Mouse (Mus musculus): ENCODE measurements at regions not wholly inside any gene's neighbourhood (a gene's known extent, or its start where the extent isn't known, plus 50 kb on each side); places are given as distances from the start of the nearest gene placed in this dataset.

- DNase-seq (ENCODE audit: low spot score in 2 of 2), result no peak
Measured at GRCm38 (mm10) chr3:58146762-58147161, 267.8 kb upstream of the Tsc22d2 start.

GRCm38 (mm10) chr3:58153141-58153540 lies 261.4 kb upstream of the Tsc22d2 start:
- peak; percentile 32 to 38 for DNase-seq (ENCODE audit: low spot score in 2 of 2)

GRCm38 (mm10) chr3:58153874-58154756 lies 260.4 kb upstream of the Tsc22d2 start:
- no peak for DNase-seq (ENCODE audit: low spot score in 2 of 2)

GRCm38 (mm10) chr3:58159384-58159783 lies 255.1 kb upstream of the Tsc22d2 start:
- no peak for DNase-seq (ENCODE audit: low spot score in 2 of 2)

- no peak for DNase-seq (ENCODE audit: low spot score in 2 of 2)
Measured at GRCm38 (mm10) chr3:58162238-58162637, 252.3 kb upstream of the Tsc22d2 start.

GRCm38 (mm10) chr3:58163806-58164205 lies 250.7 kb upstream of the Tsc22d2 start:
- peak; percentile 34 to 40 for DNase-seq (ENCODE audit: low spot score in 2 of 2)

- DNase-seq (ENCODE audit: low spot score in 2 of 2), result no peak
Measured at GRCm38 (mm10) chr3:58166628-58167027, 247.9 kb upstream of the Tsc22d2 start.

- no peak for DNase-seq (ENCODE audit: low spot score in 2 of 2)
Measured at GRCm38 (mm10) chr3:58167121-58167520, 247.4 kb upstream of the Tsc22d2 start.

GRCm38 (mm10) chr3:58167761-58168290 lies 246.7 kb upstream of the Tsc22d2 start:
- no peak for DNase-seq (ENCODE audit: low spot score in 2 of 2)

GRCm38 (mm10) chr3:58168522-58169185 lies 245.9 kb upstream of the Tsc22d2 start:
- peak; percentile 12 to 28 for DNase-seq (ENCODE audit: low spot score in 2 of 2)

GRCm38 (mm10) chr3:58169786-58170185 lies 244.7 kb upstream of the Tsc22d2 start:
- no peak for DNase-seq (ENCODE audit: low spot score in 2 of 2)

- DNase-seq (ENCODE audit: low spot score in 2 of 2), result no peak
Measured at GRCm38 (mm10) chr3:58172096-58172495, 242.4 kb upstream of the Tsc22d2 start.

- DNase-seq (ENCODE audit: low spot score in 2 of 2), result no peak
Measured at GRCm38 (mm10) chr3:58173821-58174220, 240.7 kb upstream of the Tsc22d2 start.

- no peak for DNase-seq (ENCODE audit: low spot score in 2 of 2)
Measured at GRCm38 (mm10) chr3:58181715-58182114, 232.8 kb upstream of the Tsc22d2 start.

- no peak for DNase-seq (ENCODE audit: low spot score in 2 of 2)
Measured at GRCm38 (mm10) chr3:58182299-58182698, 232.2 kb upstream of the Tsc22d2 start.

- no peak for DNase-seq (ENCODE audit: low spot score in 2 of 2)
Measured at GRCm38 (mm10) chr3:58183279-58183678, 231.2 kb upstream of the Tsc22d2 start.

GRCm38 (mm10) chr3:58200462-58200861 lies 214.1 kb upstream of the Tsc22d2 start:
- DNase-seq (ENCODE audit: low spot score in 2 of 2), result no peak

- no peak for DNase-seq (ENCODE audit: low spot score in 2 of 2)
Measured at GRCm38 (mm10) chr3:58202816-58203215, 211.7 kb upstream of the Tsc22d2 start.

GRCm38 (mm10) chr3:58203806-58204205 lies 210.7 kb upstream of the Tsc22d2 start:
- no peak for DNase-seq (ENCODE audit: low spot score in 2 of 2)

GRCm38 (mm10) chr3:58205526-58205925 lies 209.0 kb upstream of the Tsc22d2 start:
- no peak for DNase-seq (ENCODE audit: low spot score in 2 of 2)

- no peak for DNase-seq (ENCODE audit: low spot score in 2 of 2)
Measured at GRCm38 (mm10) chr3:58206776-58207398, 207.6 kb upstream of the Tsc22d2 start.

- no peak for DNase-seq (ENCODE audit: low spot score in 2 of 2)
Measured at GRCm38 (mm10) chr3:58211016-58211415, 203.5 kb upstream of the Tsc22d2 start.

Measured in right cerebral cortex, postnatal 36 days (tissue).